Mouse (Mus musculus) heart, postnatal 36 days (tissue): Measurements from ENCODE around the gene Rnasel. TPM values are rescaled to one million over a fixed set of nuclear protein-coding genes. Genes with fewer than 3 reads are reported as not detected.
A peak's percentile ranks its signal among the peaks of the same experiment; 100 is the strongest.
"Not testable (repeated sequence)": the region's sequence is repeated elsewhere in the genome, so short reads cannot be mapped to it uniquely, and the experiment has no call there.

Experiments used
- DNase-seq, 2 experiments: peaks; one replicate each; pipeline ENCODE4 v3.0.0; 2021 to 2022
- intact Hi-C: fragments of 180-260 bp; cut with DNase I; formaldehyde crosslinking; loops from one replicate; pipeline ENCODE4 v1.15.1; 2025
- total RNA-seq, 2 experiments: library from RNA; stranded (reverse); gene quantifications; 2 replicates each; pipeline ENCODE4 v1.2.3; 2021

Rnasel gene
- total RNA-seq, 2 experiments from 2014 or later: 4.8 to 6.5 TPM

GRCm38 (mm10) chr1:153766298-153766697 lies 17.1 kb downstream of the Rnasel start:
- no peak for DNase-seq
- intact Hi-C loops: no loop called here

DNA sequence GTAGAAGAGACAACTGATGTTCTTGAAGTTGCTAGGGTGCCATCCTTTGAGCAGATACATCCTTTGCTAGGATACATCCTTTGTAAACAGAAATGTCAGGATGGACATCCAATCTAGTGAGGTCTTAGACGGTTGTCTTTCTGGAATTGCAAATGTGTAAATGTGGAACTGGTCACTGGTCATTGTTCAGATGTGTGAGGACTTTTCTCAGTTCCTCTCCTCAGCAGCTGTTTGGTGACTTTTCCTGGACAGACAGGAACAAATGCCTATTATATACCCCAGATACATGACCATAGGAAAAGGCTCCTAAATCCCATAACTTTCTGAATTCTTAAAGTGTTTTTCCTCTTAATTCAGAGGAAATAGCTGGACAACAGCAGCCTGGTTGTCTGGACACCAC lies 18.1 kb downstream of the Rnasel start:
- intact Hi-C loops: no loop called here
- no peak for DNase-seq

- intact Hi-C loops: no loop called here
- no peak for DNase-seq
Measured at GRCm38 (mm10) chr1:153768465-153768864, 19.2 kb downstream of the Rnasel start.

GRCm38 (mm10) chr1:153769571-153769970 lies 20.3 kb downstream of the Rnasel start:
- intact Hi-C loops, DNase-seq: not testable (repeated sequence)

GRCm38 (mm10) chr1:153769998-153770775 lies 21.0 kb downstream of the Rnasel start:
- intact Hi-C loops: no loop called here

GRCm38 (mm10) chr1:153770776-153771167 lies 21.5 kb downstream of the Rnasel start:
- DNase-seq: no peak
- intact Hi-C loops: no loop called here

More at GRCm38 (mm10) chr1:153769998-153770775, 21.0 kb downstream of the Rnasel start:
- DNase-seq: no peak

GRCm38 (mm10) chr1:153775174-153775573 lies 25.9 kb downstream of the Rnasel start:
- DNase-seq: no peak
- intact Hi-C loops: no loop called here

- no peak for DNase-seq
- intact Hi-C loops: no loop called here
Measured at GRCm38 (mm10) chr1:153776257-153776656, 27.0 kb downstream of the Rnasel start.

- intact Hi-C loops: no loop called here
Measured at GRCm38 (mm10) chr1:153778205-153778604, 29.0 kb downstream of the Rnasel start.

GRCm38 (mm10) chr1:153783339-153783738 lies 34.1 kb downstream of the Rnasel start:
- intact Hi-C loops: no loop called here
- no peak for DNase-seq

More at GRCm38 (mm10) chr1:153778205-153778604, 29.0 kb downstream of the Rnasel start:
- DNase-seq: no peak

GRCm38 (mm10) chr1:153785608-153786007 lies 36.4 kb downstream of the Rnasel start:
- intact Hi-C loops: no loop called here
- no peak for DNase-seq

GRCm38 (mm10) chr1:153790708-153791107 lies 41.5 kb downstream of the Rnasel start:
- DNase-seq: no peak
- intact Hi-C loops: no loop called here

GRCm38 (mm10) chr1:153794241-153794640 lies 45.0 kb downstream of the Rnasel start:
- intact Hi-C loops: no loop called here

GRCm38 (mm10) chr1:153802691-153803090 lies 53.5 kb downstream of the Rnasel start:
- no peak for DNase-seq
- intact Hi-C loops: no loop called here

More at GRCm38 (mm10) chr1:153794241-153794640, 45.0 kb downstream of the Rnasel start:
- DNase-seq: no peak

DNA sequence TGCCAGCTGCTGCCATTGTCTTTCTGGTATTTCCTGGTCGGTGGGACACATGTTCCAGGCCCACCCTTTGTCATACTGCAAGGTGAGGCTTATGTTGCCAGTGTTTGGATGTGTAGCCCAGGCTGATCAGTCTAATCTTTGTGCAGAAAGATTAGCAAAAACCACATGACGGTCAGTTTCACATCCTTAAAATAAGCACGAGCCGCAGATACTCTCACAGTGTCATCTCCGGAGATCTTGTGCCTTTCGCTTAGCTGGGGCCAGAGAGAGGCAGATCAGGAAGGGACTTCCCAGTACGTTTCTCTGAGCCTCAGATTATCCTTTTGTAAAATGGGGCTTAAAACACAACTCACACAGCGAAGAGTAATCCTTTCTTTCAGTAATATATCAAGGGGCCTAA lies 54.3 kb downstream of the Rnasel start:
- intact Hi-C loops: no loop called here
- peak; percentile 8 to 26 for DNase-seq

- peak; percentile 59 to 66 for DNase-seq
- intact Hi-C loops: loop anchor here (2.0 to 5.0 kb wide), 3 partner anchors 55 to 375 kb away; no protein-coding TSS in a partner anchor
Measured at GRCm38 (mm10) chr1:153807390-153807993, 58.3 kb downstream of the Rnasel start.

Other genes starting within 250 kb of the Rnasel start
- gene Npl, start 199.4 kb upstream of the Rnasel start, total RNA-seq: 1 to 10 TPM; 1.6 to 1.7 TPM
- gene Rgs8, start 96.4 kb upstream of the Rnasel start, total RNA-seq: not detected
- 1 to 10 TPM; 1.5 to 2.6 TPM for gene Rgs16, start 9.1 kb upstream of the Rnasel start, total RNA-seq
- gene Rgsl1, start 94.7 kb downstream of the Rnasel start, total RNA-seq: not detected
- not detected for gene Teddm1b, start 124.9 kb downstream of the Rnasel start, total RNA-seq
- not detected for gene Teddm1a, start 142.3 kb downstream of the Rnasel start, total RNA-seq
- gene Glul, start 150.5 kb downstream of the Rnasel start, total RNA-seq: 100 to 1,000 TPM; 611 to 674 TPM
- gene Teddm2, start 150.8 kb downstream of the Rnasel start, total RNA-seq: 1 to 10 TPM in 1 of 2 experiments, under 1 TPM in 1; 0.78 to 1.1 TPM